Mouse (Mus musculus): ENCODE results near the gene Mfn2.

- TF ChIP-seq ZNF384 (IDR thresholded peaks at IDR 0.05; ENCODE audit: low read depth, low read length) (no peak), ZC3H11A (IDR thresholded peaks at IDR 0.05; ENCODE audit: borderline replicate concordance, low read depth, low read length) (no peak), MAFK (IDR thresholded peaks at IDR 0.05; ENCODE audit: insufficient read depth, low read depth, low read length) (no peak), HCFC1 (IDR thresholded peaks at IDR 0.05; ENCODE audit: borderline replicate concordance, insufficient read depth, low read length) (no peak)
Observed at GRCm38 (mm10) chr4:147883041-147883440, 21.5 kb downstream of the Mfn2 start.
